Mouse (Mus musculus) intestine, postnatal 0 days (tissue): ENCODE results near the gene Mblac1. TPM values are rescaled to one million over a fixed set of nuclear protein-coding genes. Genes with fewer than 3 reads are reported as not detected.
"Not testable (repeated sequence)": the region's sequence is repeated elsewhere in the genome, so short reads cannot be mapped to it uniquely, and the experiment has no call there.

Source experiments
- ATAC-seq: fragments of 200-750 bp; cut with Nextera tagmentation; 2 replicates; pipeline ENCODE4 v1.8.0; 2017; ENCODE audit warnings: mild to moderate bottlenecking, moderate TSS enrichment, moderate library complexity
- H3K27ac ChIP-seq: fragments of 300-500 bp; sonication (generic); 2 replicates; pipeline ENCODE4 v1.5.1; 2014; ENCODE audit warnings: mild to moderate bottlenecking, low read depth, low read length, moderate library complexity
- H3K27me3 ChIP-seq: fragments of 300-500 bp; sonication (generic); replicated peaks from 2 replicates; pipeline ENCODE4 v1.6.1; 2014; ENCODE audit warnings: low read length, mixed read lengths; ENCODE audit not compliant: control insufficient read depth, insufficient read depth
- H3K36me3 ChIP-seq: fragments of 300-500 bp; sonication (generic); 2 replicates; pipeline ENCODE4 v1.6.1; 2014; ENCODE audit warnings: mild to moderate bottlenecking, moderate library complexity; ENCODE audit not compliant: control insufficient read depth, insufficient read depth
- H3K4me1 ChIP-seq: fragments of 300-500 bp; sonication (generic); replicated peaks from 2 replicates; pipeline ENCODE4 v1.6.1; 2014; ENCODE audit warnings: antibody characterized with exemption, low read length, mixed read lengths; ENCODE audit not compliant: control insufficient read depth, insufficient read depth
- H3K4me2 ChIP-seq: fragments of 300-500 bp; sonication (generic); replicated peaks from 2 replicates; pipeline ENCODE4 v1.6.1; 2014; ENCODE audit warnings: low read depth, mild to moderate bottlenecking, moderate library complexity
- H3K4me3 ChIP-seq: fragments of 300-500 bp; sonication (generic); 2 replicates; pipeline ENCODE4 v1.5.1; 2014; ENCODE audit warnings: low read depth, low read length
- H3K9ac ChIP-seq: fragments of 300-500 bp; sonication (generic); 2 replicates; pipeline ENCODE4 v1.6.1; 2014; ENCODE audit warnings: mild to moderate bottlenecking, low read depth, low read length
- H3K9me3 ChIP-seq: fragments of 300-500 bp; sonication (generic); 2 replicates; pipeline ENCODE4 v1.6.1; 2016; ENCODE audit warnings: mixed run types; ENCODE audit not compliant: control insufficient read depth
- CTCF ChIP-seq: sonication (generic); IDR thresholded peaks from 2 replicates; pipeline ENCODE4 v1.5.1; 2016; ENCODE audit warnings: low read depth, mild to moderate bottlenecking, control low read depth, antibody characterized with exemption, moderate library complexity
- WGBS: fragments of 180-500 bp; shearing (Covaris S2); extraction: QIAGEN DNeasy Blood & Tissue Kit; methylation state at CpG from one replicate; pipeline ENCODE4 v1.1.7; 2014; 5-methylcytosine and 5-hydroxymethylcytosine counted together
- polyA plus RNA-seq: library from polyadenylated mRNA; unstranded; fragments of >200 nt; fragmentation: Nextera tagmentation; extraction: Ambion mirVana; gene quantifications from 2 replicates; pipeline ENCODE4 v1.2.1, GENCODE M21; 2015

Mblac1 gene
- polyA plus RNA-seq, 1 experiment from 2014 or later = 5.2 TPM

GRCm38 (mm10) chr5:138207253-138207652, 13.1 kb downstream of the Mblac1 start:
- Histone ChIP-seq H3K9me3 (no peaks in the 10 kb centered on the region), H3K4me3 (no peak overlapping the region), H3K4me2 (no peak overlapping the region), H3K4me1 (no peaks in the 10 kb centered on the region), H3K36me3 (no peaks in the 10 kb centered on the region), H3K27me3 (no peaks in the 10 kb centered on the region), H3K27ac (no peak overlapping the region), H3K9ac (no peak overlapping the region)
- ATAC-seq = no peak
- WGBS = 52% methylated on average over 1 of the region's 1 CpGs
- no peak for TF ChIP-seq CTCF

GRCm38 (mm10) chr5:138207873-138208272, 13.8 kb downstream of the Mblac1 start:
- H3K36me3 ChIP-seq = no peaks in the 10 kb centered on the region
- WGBS = 79% methylated on average over 4 of the region's 4 CpGs
- no peak overlapping the region for H3K9ac ChIP-seq
- no peaks in the 10 kb centered on the region for H3K27me3 ChIP-seq
- no peak for TF ChIP-seq CTCF
- H3K4me1 ChIP-seq = no peaks in the 10 kb centered on the region
- H3K4me2 ChIP-seq = no peak overlapping the region
- H3K9me3 ChIP-seq = no peaks in the 10 kb centered on the region
- no peak overlapping the region for H3K4me3 ChIP-seq
- H3K27ac ChIP-seq = no peak overlapping the region
- ATAC-seq = no peak

- H3K27ac ChIP-seq, ATAC-seq, H3K4me3 ChIP-seq, H3K9ac ChIP-seq, H3K36me3 ChIP-seq, H3K9me3 ChIP-seq, H3K4me1 ChIP-seq, H3K27me3 ChIP-seq, H3K4me2 ChIP-seq: not testable (repeated sequence)
- WGBS = 95% methylated on average over 13 of the region's 13 CpGs
Measured at GRCm38 (mm10) chr5:138216632-138217031, 22.5 kb downstream of the Mblac1 start.

GRCm38 (mm10) chr5:138219864-138220263, 25.8 kb downstream of the Mblac1 start:
- no peaks in the 10 kb centered on the region for H3K36me3 ChIP-seq
- 0 out of 2 replicates have a peak, but pooled peaks cover 5% of the 10 kb centered on the region for H3K9me3 ChIP-seq
- no peak overlapping the region for H3K4me3 ChIP-seq
- H3K4me1 ChIP-seq = no peaks in the 10 kb centered on the region
- H3K27me3 ChIP-seq = no peaks in the 10 kb centered on the region
- no peak overlapping the region for H3K27ac ChIP-seq
- WGBS = 56% methylated on average over 2 of the region's 2 CpGs
- TF ChIP-seq CTCF = no peak
- H3K4me2 ChIP-seq = no peak overlapping the region
- no peak for ATAC-seq
- no peak overlapping the region for H3K9ac ChIP-seq

- Histone ChIP-seq H3K27ac (no peak overlapping the region), H3K4me3 (no peak overlapping the region), H3K4me1 (no peaks in the 10 kb centered on the region), H3K9ac (no peak overlapping the region), H3K36me3 (no peaks in the 10 kb centered on the region), H3K4me2 (no peak overlapping the region), H3K27me3 (no peaks in the 10 kb centered on the region), H3K9me3 (no peaks in the 10 kb centered on the region)
- TF ChIP-seq CTCF = peak; percentile 93
- 19% methylated on average over 4 of the region's 4 CpGs for WGBS
- ATAC-seq = peak; percentile 38; the same call in 1 of the 2 replicates
Measured at GRCm38 (mm10) chr5:138222111-138222510, 28.0 kb downstream of the Mblac1 start.

GRCm38 (mm10) chr5:138223287-138223686, 29.2 kb downstream of the Mblac1 start:
- 48% methylated on average over 3 of the region's 3 CpGs for WGBS
- no peak for ATAC-seq
- Histone ChIP-seq H3K4me1 (no peaks in the 10 kb centered on the region), H3K4me3 (no peak overlapping the region), H3K9me3 (no peaks in the 10 kb centered on the region), H3K27me3 (no peaks in the 10 kb centered on the region), H3K9ac (no peak overlapping the region), H3K4me2 (no peak overlapping the region), H3K27ac (no peak overlapping the region), H3K36me3 (no peaks in the 10 kb centered on the region)
- TF ChIP-seq CTCF = no peak

- Histone ChIP-seq H3K4me1 (no peaks in the 10 kb centered on the region), H3K9me3 (no peaks in the 10 kb centered on the region), H3K36me3 (no peaks in the 10 kb centered on the region), H3K27ac (no peak within 1 kb of the TSS), H3K4me2 (no peak within 1 kb of the TSS), H3K9ac (no peak within 1 kb of the TSS), H3K4me3 (no peak within 1 kb of the TSS), H3K27me3 (no peaks in the 10 kb centered on the region)
- ATAC-seq = no peak
- no peak for TF ChIP-seq CTCF
- WGBS = 58% methylated on average over 2 of the region's 2 CpGs
Measured at GRCm38 (mm10) chr5:138225700-138226099, 31.6 kb downstream of the Mblac1 start, which contains the start of gene Nxpe5. Gene Nxpe5 (plus strand): TSS chr5:138225898.
